Mouse (Mus musculus) lung, postnatal 10 days (tissue): ENCODE results near the gene Mylk.

Experiments used
- DNase-seq: peaks from one replicate; pipeline ENCODE4 v3.0.0; 2021

The Mylk gene

GRCm38 (mm10) chr16:34992854-34993253 lies 247.8 kb downstream of the Mylk start:
- DNase-seq: no peak

- no peak for DNase-seq
Measured at GRCm38 (mm10) chr16:34993694-34994330, 248.8 kb downstream of the Mylk start.

DNA sequence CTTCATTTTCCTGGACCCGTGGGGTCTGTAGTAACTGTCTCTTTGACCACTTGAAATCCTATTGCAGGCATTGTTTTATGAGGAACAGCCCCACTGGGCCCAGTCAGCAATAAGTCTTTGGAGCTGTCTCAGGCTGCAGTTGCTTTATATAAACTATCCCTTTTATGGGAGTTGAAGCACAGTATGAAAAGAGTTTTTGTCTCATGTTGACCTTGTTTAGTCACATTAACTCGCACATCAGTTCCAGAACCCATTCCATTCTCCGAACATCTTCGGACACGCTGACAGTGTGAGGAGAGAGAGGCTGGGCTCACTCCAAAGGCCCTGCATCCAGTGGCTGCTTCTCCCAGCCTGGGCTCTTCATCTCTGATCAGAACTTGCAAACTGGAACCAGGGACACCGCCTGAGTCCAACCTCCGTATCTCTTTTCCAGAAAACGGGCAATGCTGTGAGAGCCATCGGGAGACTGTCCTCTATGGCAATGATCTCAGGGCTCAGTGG lies 249.7 kb downstream of the Mylk start:
- DNase-seq: peak; percentile 61

DNA sequence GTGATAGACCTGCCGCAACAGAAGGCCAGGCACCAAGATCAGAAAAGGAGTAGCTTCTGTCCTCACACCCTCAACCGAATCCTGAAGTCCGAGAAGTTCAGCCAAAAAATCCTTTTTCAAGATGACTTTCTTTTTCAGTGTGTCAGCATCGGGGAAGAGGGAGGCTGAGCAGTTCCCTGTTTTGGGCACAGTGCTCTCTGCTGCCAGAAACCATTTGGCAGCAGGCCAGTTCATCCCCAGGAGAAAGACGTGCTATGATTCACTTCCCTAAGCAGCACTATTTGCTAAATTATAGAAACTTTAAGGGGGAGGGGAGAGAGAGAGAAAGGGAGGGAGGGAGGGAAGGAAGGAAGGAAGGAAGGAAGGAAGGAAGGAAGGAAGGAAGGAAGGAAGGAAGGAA lies 251.1 kb downstream of the Mylk start:
- DNase-seq: peak; percentile 80

DNA sequence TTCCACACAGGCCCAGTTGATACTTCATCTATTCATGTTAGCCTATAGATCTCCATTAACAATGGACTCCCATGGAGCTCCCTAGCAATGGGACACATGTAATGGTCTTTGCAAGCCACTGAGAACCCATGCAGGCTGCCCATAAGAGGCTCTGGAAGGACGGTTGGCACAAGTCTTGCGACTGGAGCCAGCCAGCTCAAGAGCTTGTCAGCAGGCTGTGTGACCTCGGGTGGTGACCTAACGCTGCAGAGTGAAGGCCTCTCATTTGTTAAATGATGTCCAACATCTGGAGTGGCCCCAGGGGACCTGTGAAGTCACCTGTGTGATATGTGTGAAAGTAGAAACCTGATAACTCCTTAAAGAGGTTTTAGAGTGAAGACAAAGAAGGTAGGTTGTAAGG lies 252.0 kb downstream of the Mylk start:
- no peak for DNase-seq

DNA sequence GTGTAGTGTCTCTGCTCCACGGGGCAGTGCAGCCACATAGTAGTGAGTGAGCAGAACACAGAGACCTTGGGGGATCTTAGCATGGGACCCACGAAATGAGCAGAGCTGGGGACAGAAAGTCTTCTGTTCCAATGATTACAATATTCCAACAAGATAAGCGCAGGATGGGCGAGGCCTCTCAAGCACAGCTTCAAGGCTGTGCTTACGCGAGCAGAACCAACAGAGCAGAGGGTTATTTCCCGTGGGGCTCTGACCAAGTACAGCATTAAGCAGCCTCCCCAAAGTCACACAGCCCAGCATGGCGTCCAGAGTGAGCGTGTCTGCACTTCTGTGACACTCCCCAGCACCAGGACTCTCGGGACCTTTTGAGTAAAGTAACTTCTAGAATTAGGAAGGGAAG lies 252.6 kb downstream of the Mylk start:
- DNase-seq: no peak

- no peak for DNase-seq
Measured at GRCm38 (mm10) chr16:34999016-34999415, 254.0 kb downstream of the Mylk start.

GRCm38 (mm10) chr16:34999986-35000385 lies 255.0 kb downstream of the Mylk start:
- DNase-seq: no peak

GRCm38 (mm10) chr16:35000923-35001560 lies 256.0 kb downstream of the Mylk start:
- no peak for DNase-seq

GRCm38 (mm10) chr16:35004356-35004755 lies 259.3 kb downstream of the Mylk start:
- DNase-seq: no peak

DNA sequence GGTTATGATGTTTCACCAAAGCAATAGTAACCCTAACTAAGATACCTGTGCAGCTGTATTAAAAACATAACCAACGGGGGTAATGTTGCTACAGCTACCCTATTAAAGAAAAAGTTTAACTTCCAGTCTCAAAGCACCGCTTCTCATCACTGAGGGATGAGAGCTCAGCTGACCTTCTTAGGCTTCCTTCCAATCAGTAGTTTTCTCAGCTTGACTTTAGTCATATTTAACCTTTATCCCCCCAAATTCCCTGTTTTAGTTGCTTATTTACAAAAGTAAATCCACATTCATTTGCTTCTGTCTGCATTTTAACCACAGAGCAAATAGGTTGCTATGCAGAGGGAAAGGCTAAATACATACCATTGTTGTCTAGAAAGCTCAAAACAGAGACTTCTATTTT lies 259.7 kb downstream of the Mylk start:
- DNase-seq: no peak

DNA sequence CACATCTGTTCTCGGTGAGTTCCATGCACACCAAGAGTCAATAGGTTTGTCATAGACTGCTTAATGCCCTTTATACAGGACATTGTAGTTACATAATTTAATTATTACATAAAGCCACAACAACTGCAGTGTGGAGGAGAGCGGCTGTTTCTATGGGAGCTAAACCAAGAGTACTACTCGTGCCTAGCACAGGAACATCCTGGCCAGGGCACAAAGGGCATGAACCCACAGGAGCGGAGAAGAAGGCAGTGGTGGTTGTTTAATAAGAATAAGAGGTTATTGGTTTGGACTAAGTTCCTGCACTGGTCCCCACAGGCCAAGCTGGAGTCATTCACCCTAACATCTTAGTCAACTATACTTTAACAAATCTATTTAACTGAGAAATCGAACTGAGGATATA lies 261.2 kb downstream of the Mylk start:
- DNase-seq: no peak

- DNase-seq: no peak
Measured at GRCm38 (mm10) chr16:35007361-35007760, 262.4 kb downstream of the Mylk start.

DNA sequence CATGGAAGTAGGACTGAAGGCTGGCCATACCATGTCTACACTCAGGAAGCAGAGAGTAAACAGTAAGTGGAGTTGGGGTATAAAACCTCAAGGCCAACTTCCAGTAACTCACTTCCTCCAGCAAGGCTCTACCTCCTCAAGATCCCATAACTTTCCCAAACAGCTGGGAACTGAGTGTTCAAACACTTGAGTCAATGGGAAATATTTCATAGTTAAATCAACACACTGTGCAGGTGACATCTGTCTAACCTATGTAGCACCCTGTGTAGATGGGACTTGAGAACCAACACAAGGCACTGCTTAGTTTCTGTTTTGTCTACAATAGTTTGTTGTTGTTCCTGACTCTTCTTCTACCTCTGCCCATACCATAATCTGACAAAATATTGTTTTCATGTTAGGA lies 263.4 kb downstream of the Mylk start:
- DNase-seq: no peak

- DNase-seq: no peak
Measured at GRCm38 (mm10) chr16:35013501-35013900, 268.5 kb downstream of the Mylk start.

DNA sequence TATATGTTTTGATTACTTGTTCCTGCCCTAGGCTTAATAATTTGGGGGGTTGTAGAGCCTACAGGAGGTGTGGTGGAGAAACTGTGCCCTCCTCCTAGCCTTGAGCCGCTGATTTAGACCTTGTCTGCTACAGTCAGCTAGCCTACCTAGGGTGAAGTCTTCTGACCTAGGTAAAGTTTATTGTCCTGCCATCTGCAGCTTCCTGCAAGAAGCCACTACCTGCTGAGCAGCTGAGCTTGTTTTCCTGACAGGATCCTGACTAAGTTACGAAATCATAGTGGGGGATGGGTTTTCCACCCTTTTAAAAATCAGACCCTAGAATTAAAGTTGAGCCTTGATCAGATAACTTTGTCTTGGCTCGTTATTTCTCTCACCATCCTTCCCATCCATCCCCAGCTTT lies 271.5 kb downstream of the Mylk start:
- no peak for DNase-seq

DNA sequence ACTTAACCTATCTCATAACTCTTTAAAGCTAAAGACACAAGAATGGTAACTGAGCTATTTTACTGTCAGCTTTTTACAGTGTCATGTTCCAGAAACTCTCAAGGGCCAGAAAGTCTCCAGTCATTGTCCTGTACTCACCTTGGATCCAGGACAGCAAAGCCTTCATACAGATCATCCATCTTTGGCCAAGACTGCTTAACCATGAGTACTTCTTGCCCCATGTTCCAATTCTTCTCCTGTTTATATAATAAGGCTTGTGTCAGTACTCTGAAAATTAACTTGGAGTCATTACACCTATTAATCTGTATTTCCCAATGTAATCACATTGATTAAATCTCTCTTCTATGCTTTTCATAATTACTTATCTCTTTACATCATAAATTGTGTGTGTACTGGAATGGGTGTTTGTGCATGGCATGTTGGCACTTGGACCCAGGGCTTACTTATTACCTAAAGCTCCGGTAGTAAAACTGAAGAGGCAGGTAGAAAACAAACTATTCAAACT lies 273.5 kb downstream of the Mylk start:
- no peak for DNase-seq

DNA sequence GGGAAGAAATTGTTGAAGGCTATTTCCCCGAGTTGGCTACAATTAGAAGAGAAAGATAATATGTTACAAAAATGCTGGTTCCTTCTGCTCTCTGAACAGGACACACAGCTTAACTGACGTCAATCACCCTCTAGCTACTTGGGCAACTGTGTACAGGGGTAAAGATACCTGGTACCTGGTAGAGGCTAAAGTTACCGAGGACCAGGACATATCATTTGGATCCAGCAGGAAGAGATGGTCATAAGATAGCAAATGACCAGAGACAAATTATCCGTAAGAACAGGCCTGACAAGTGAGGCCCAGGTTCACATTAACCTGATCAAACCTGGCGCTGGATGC lies 276.9 kb downstream of the Mylk start:
- no peak for DNase-seq

DNA sequence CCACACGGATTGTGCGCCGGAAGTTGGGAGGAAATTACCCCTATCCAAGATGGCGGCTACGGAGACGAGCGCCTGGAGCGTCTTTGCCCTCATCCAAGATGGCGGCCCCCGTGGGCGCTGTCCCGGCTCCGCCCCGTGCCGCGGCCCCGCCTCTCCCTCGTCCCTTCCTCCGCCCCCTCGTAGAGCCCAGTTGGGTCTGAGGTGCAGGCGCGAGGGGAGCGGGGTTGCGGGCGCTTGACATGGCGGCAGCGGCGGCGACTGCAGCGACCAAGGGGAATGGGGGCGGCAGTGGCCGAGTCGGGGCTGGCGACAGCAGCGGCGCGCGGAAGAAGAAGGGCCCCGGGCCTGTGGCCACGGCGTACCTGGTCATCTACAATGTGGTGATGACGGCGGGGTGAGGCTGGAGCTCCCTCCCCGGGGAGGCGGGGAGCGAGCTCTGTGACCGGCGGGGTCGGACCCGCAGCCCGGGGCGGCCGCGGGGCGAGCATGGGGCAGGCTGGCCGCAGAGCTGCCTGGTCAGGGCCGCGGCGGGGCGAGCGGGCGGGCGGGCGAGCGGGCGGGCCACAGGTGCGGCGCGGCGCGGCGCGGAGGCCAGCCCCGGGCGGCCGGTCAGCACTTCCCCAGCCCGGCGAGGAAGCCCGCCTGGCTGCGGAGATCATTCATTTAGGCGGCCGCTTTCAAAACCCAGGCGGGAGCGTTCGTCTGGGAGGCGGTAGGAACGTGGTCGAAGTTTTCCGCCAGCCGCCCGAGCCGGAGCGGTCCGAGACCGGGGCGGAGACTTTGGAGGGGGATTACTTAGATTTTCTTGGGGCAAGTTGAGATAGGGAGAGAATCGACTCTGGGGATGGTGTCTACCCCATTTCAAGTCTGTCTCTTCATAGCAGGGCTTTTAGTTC lies 277.5 kb downstream of the Mylk start, which contains the start of gene Hacd2:
TSS of gene Hacd2 (plus strand) at position 187 of the 896 bp plus-strand sequence.
- DNase-seq: peak; percentile 97

- no peak for DNase-seq
Measured at GRCm38 (mm10) chr16:35023138-35023735, 278.2 kb downstream of the Mylk start.

- no peak for DNase-seq
Measured at GRCm38 (mm10) chr16:35024300-35024699, 279.3 kb downstream of the Mylk start.

DNA sequence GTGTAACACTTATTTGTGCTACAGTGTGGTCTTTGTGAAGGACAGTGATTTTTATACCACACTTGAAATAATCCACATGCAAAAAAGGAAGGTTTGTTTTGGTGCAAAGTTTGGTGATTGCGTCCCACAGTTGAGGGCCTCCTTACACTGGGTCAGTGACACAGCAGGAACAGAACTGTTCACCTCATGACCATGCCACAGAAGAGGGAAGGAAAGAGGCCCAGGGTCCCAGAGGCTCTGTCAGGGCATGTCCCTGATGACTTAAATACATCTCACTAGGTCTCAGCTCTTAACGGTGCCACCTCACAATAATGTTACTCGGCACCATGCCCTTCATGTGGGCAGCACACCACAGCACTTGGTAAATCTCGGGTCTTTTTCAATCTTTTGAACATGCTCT lies 280.3 kb downstream of the Mylk start:
- DNase-seq: no peak

- DNase-seq: no peak
Measured at GRCm38 (mm10) chr16:35033241-35033640, 288.2 kb downstream of the Mylk start.
